Mouse (Mus musculus): ENCODE data around the gene Dusp5. TPM values are rescaled to one million over a fixed set of nuclear protein-coding genes. Genes with fewer than 3 reads are reported as not detected.

Dusp5 gene
- total and polyA plus RNA-seq, 2 experiments from 2014 or later: 9.6 to 20.8 TPM

DNA sequence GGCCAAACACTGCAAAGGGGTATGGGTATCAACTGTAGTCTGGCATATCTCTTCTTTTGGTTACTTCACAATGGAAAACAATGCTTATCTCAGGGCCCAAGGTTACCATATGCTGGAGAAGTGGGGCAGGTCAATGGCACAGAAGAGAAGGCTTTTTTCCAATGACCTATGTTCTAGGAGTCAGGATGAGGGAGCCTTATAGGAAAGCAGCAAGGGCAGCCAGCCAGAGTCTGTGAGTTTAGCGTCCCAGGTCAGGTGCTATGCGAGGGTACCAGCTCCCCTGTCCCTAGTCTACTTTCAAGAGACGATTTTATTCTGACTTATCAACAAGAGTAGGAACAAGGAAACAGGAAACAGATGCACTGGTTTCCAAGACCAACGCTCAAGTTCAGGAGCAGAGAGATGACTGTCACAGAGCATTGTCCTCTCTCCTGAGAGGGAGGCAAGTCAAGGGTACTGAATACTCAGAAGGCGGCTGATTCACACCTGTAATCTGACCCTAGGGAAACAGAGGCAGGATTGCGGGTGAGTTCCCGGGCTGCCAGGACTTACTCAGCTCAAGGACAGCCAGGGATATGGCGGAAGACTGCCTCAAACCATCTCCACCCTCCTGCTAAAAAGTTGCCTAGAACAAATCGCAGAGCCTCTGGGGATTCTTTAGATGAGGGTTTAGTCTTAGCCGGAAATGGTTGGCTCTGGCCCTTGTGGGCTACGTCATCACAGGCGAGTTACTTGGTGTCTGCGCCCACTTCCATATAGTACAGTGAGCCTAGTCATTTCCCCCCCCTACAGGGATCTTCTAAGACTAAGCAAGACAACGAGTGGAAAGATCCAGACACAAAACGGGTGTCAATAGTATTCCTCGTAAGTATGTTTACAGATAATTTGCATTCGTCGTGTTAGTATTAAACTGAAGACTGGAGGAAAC lies 42.9 kb downstream of the Dusp5 start:
- Histone ChIP-seq H3K36me3 (replicated peaks; ENCODE audit: control insufficient read depth, insufficient read depth, low read length) (no peaks in the 10 kb centered on the region), H3K27ac (ENCODE audit: low read depth) (no peak overlapping the region), H3K27me3 (ENCODE audit: control insufficient read depth, insufficient read depth, low read length) (no peaks in the 10 kb centered on the region), H3K9me3 (replicated peaks; ENCODE audit: control insufficient read depth, low read length) (no peaks in the 10 kb centered on the region), H3K9ac (replicated peaks; ENCODE audit: low read depth, low read length) (no peak overlapping the region), H3K4me2 (ENCODE audit: low read depth, low read length) (no peak overlapping the region), H3K4me1 (ENCODE audit: control insufficient read depth, insufficient read depth) (peaks cover 30% of the 10 kb centered on the region; the same call in 1 of the 2 replicates), H3K4me3 (ENCODE audit: low read depth, low read length) (no peak overlapping the region)
- ATAC-seq (ENCODE audit: insufficient read depth, low read depth) (no peak), DNase-seq (ENCODE audit: low spot score) (no peak)
- TF ChIP-seq CTCF (IDR thresholded peaks at IDR 0.05; ENCODE audit: low read depth) (no peak), EP300 (IDR thresholded peaks at IDR 0.05; ENCODE audit: low read depth) (no peak)
- 67% methylated on average over 18 of the region's 18 CpGs for WGBS

DNA sequence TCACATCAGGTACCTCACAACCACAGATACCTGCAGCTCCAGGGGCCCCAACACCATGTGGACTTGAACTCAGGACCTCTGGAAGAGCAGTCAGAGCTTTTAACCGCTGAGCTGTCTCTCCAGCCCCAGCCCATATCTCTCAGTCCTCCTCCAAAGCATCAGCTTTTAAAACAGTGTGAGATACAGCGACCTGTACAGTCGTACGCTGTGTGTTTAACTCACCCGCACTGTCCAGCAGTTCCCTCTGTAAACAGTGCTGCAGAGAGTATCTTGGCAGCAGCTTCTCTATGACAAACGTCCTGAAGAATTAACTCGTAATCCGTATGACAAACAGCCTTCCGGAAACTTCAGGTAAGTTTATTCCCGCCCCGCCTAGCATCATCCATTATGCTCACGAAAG lies 43.7 kb downstream of the Dusp5 start:
- Histone ChIP-seq H3K4me1 (ENCODE audit: control insufficient read depth, insufficient read depth) (peaks cover 33% of the 10 kb centered on the region; the same call in 1 of the 2 replicates), H3K4me2 (ENCODE audit: low read depth, low read length) (no peak overlapping the region), H3K36me3 (replicated peaks; ENCODE audit: control insufficient read depth, insufficient read depth, low read length) (no peaks in the 10 kb centered on the region), H3K4me3 (ENCODE audit: low read depth, low read length) (no peak overlapping the region), H3K9me3 (replicated peaks; ENCODE audit: control insufficient read depth, low read length) (no peaks in the 10 kb centered on the region), H3K27me3 (ENCODE audit: control insufficient read depth, insufficient read depth, low read length) (no peaks in the 10 kb centered on the region), H3K9ac (replicated peaks; ENCODE audit: low read depth, low read length) (no peak overlapping the region), H3K27ac (ENCODE audit: low read depth) (no peak overlapping the region)
- 66% methylated on average over 12 of the region's 12 CpGs for WGBS
- no peak for ATAC-seq (ENCODE audit: insufficient read depth, low read depth)
- TF ChIP-seq EP300 (IDR thresholded peaks at IDR 0.05; ENCODE audit: low read depth) (no peak), CTCF (IDR thresholded peaks at IDR 0.05; ENCODE audit: low read depth) (no peak)
- no peak for DNase-seq (ENCODE audit: low spot score)

DNA sequence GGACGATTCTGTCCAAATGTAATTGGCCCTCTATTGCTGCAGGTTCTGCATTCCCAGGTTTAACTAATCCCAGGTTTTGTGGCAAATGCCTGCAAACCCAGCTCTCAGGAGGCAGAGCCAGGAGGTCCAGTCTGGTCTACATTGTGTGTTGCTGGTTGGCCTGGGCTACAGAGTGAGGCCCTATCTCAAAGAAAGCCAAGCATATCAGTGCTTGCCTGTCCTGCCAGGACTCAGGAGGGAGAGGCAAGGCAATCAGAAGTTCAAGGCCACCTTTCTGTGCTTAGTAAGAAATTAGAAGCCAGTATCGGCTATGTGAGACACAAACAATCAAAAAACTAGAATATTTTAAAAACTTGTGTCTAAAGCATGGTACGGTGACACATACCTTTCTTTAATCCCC lies 44.2 kb downstream of the Dusp5 start:
- Histone ChIP-seq H3K4me3 (ENCODE audit: low read depth, low read length) (no peak overlapping the region), H3K27me3 (ENCODE audit: control insufficient read depth, insufficient read depth, low read length) (no peaks in the 10 kb centered on the region), H3K27ac (ENCODE audit: low read depth) (no peak overlapping the region), H3K9ac (replicated peaks; ENCODE audit: low read depth, low read length) (no peak overlapping the region), H3K9me3 (replicated peaks; ENCODE audit: control insufficient read depth, low read length) (no peaks in the 10 kb centered on the region), H3K36me3 (replicated peaks; ENCODE audit: control insufficient read depth, insufficient read depth, low read length) (no peaks in the 10 kb centered on the region), H3K4me2 (ENCODE audit: low read depth, low read length) (no peak overlapping the region), H3K4me1 (ENCODE audit: control insufficient read depth, insufficient read depth) (peaks cover 33% of the 10 kb centered on the region; the same call in 1 of the 2 replicates)
- no peak for ATAC-seq (ENCODE audit: insufficient read depth, low read depth)
- no peak for DNase-seq (ENCODE audit: low spot score)
- no peak for TF ChIP-seq EP300 (IDR thresholded peaks at IDR 0.05; ENCODE audit: low read depth)
- no peak for TF ChIP-seq CTCF (IDR thresholded peaks at IDR 0.05; ENCODE audit: low read depth)
- 87% methylated on average over 3 of the region's 3 CpGs for WGBS

DNA sequence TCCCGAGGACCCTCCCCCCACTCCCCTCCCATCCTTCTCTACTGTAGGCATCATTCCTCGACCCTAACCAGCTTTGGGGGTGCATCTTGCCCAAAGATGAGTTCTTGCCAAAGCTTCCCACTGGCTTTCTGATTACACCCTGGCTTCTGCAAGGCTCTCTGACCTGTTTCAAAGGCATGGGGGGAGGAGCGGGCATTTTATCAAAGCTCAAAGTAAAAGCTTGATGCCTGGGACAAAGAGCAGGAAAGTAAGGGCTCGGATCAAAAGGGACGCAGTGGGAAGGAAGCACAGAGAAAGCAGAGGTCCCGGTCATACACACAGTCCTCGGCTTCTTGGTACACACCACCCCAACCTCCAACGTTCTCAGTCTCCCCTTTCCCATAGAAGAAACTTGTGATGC lies 45.2 kb downstream of the Dusp5 start:
- no peak for ATAC-seq (ENCODE audit: insufficient read depth, low read depth)
- no peak for DNase-seq (ENCODE audit: low spot score)
- H3K4me1 ChIP-seq (ENCODE audit: control insufficient read depth, insufficient read depth): peaks cover 33% of the 10 kb centered on the region; the same call in 1 of the 2 replicates
- H3K27me3 ChIP-seq (ENCODE audit: control insufficient read depth, insufficient read depth, low read length): no peaks in the 10 kb centered on the region
- no peak overlapping the region for H3K9ac ChIP-seq (replicated peaks; ENCODE audit: low read depth, low read length)
- H3K27ac ChIP-seq (ENCODE audit: low read depth): no peak overlapping the region
- no peak for TF ChIP-seq EP300 (IDR thresholded peaks at IDR 0.05; ENCODE audit: low read depth)
- no peak for TF ChIP-seq CTCF (IDR thresholded peaks at IDR 0.05; ENCODE audit: low read depth)
- no peak overlapping the region for H3K4me2 ChIP-seq (ENCODE audit: low read depth, low read length)
- no peaks in the 10 kb centered on the region for H3K9me3 ChIP-seq (replicated peaks; ENCODE audit: control insufficient read depth, low read length)
- no peak overlapping the region for H3K4me3 ChIP-seq (ENCODE audit: low read depth, low read length)
- 50% methylated on average over 8 of the region's 8 CpGs for WGBS
- no peaks in the 10 kb centered on the region for H3K36me3 ChIP-seq (replicated peaks; ENCODE audit: control insufficient read depth, insufficient read depth, low read length)

DNA sequence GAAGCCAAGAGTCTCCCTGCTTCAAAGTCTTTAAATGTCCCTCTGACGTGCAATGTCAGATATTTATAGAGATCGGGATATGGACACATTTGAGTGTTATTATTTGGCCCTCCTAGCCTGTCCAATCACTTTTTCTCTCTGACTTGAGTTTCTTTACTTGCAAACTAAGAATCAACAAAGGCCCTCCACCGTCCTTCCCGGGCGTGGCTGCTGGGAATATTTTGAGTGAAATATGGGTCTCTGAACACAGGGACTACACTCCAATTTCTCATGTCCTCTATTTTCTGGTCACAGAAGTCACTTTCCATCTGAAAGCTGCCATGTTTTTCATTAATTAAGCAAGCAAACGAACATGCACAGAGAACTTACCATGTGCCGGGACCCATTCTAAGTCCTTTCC lies 45.6 kb downstream of the Dusp5 start:
- Histone ChIP-seq H3K27ac (ENCODE audit: low read depth) (no peak overlapping the region), H3K36me3 (replicated peaks; ENCODE audit: control insufficient read depth, insufficient read depth, low read length) (no peaks in the 10 kb centered on the region), H3K9ac (replicated peaks; ENCODE audit: low read depth, low read length) (no peak overlapping the region), H3K4me3 (ENCODE audit: low read depth, low read length) (no peak overlapping the region), H3K9me3 (replicated peaks; ENCODE audit: control insufficient read depth, low read length) (no peaks in the 10 kb centered on the region), H3K4me1 (ENCODE audit: control insufficient read depth, insufficient read depth) (peaks cover 33% of the 10 kb centered on the region; the same call in 1 of the 2 replicates), H3K27me3 (ENCODE audit: control insufficient read depth, insufficient read depth, low read length) (no peaks in the 10 kb centered on the region), H3K4me2 (ENCODE audit: low read depth, low read length) (no peak overlapping the region)
- ATAC-seq (ENCODE audit: insufficient read depth, low read depth) (no peak), DNase-seq (ENCODE audit: low spot score) (no peak)
- WGBS: 79% methylated on average over 7 of the region's 7 CpGs
- no peak for TF ChIP-seq EP300 (IDR thresholded peaks at IDR 0.05; ENCODE audit: low read depth)
- no peak for TF ChIP-seq CTCF (IDR thresholded peaks at IDR 0.05; ENCODE audit: low read depth)

Measured in heart, postnatal 0 days (tissue).